Mouse (Mus musculus) CH12.LX (cell line): ENCODE results near the gene Xpc.

Source experiments
- CHD1 ChIP-seq: IDR thresholded peaks from 2 replicates; pipeline ENCODE4 v1.6.1; 2012; ENCODE audit warnings: low read depth, low read length, improper control_type of control experiment, inconsistent platforms
- CHD2 ChIP-seq: IDR thresholded peaks from 2 replicates; pipeline ENCODE4 v1.6.1; 2011; ENCODE audit warnings: low read length, improper control_type of control experiment
- CTCF ChIP-seq, 2 experiments: IDR thresholded peaks in 1 of 2; conservative IDR thresholded peaks in 1 of 2; 2 replicates each; pipeline ENCODE4 v1.5.1; 2011 to 2012; ENCODE audit warnings: low read depth in 2 of 2, low read length in 2 of 2, improper control_type of control experiment in 1 of 2, inconsistent platforms in 1 of 2, mild to moderate bottlenecking in 1 of 2, moderate library complexity in 1 of 2
- EP300 ChIP-seq: IDR thresholded peaks from 2 replicates; pipeline ENCODE4 v1.6.1; 2011; ENCODE audit warnings: low read length, improper control_type of control experiment
- MAFK ChIP-seq: IDR thresholded peaks from 2 replicates; pipeline ENCODE4 v1.6.1; 2011; ENCODE audit warnings: low read length, improper control_type of control experiment; ENCODE audit not compliant: insufficient replicate concordance
- PAX5 ChIP-seq: IDR thresholded peaks from 2 replicates; pipeline ENCODE4 v1.6.1; 2012; ENCODE audit warnings: low read length, inconsistent platforms, mixed read lengths
- POLR2A ChIP-seq: IDR thresholded peaks from 2 replicates; pipeline ENCODE4 v1.6.1; 2011; ENCODE audit warnings: low read depth, mild to moderate bottlenecking, improper control_type of control experiment, low read length
- POLR2AphosphoS2 ChIP-seq: IDR thresholded peaks from 2 replicates; pipeline ENCODE4 v1.6.1; 2011; ENCODE audit warnings: low read depth, low read length, improper control_type of control experiment
- SIN3A ChIP-seq: IDR thresholded peaks from 2 replicates; pipeline ENCODE4 v1.6.1; 2012; ENCODE audit warnings: low read length, improper control_type of control experiment, inconsistent platforms

GRCm38 (mm10) chr6:91465756-91466155, 49.9 kb downstream of the Xpc start:
- TF ChIP-seq CTCF (conservative IDR thresholded peaks at IDR 0.05 in 1 of 2, IDR thresholded peaks at IDR 0.05 in 1 of 2; ENCODE audit: low read depth in 2 of 2, low read length in 2 of 2) (no peak), SIN3A (no peak), MAFK (no peak), POLR2A (no peak), POLR2AphosphoS2 (no peak), CHD2 (no peak), EP300 (no peak), CHD1 (no peak), PAX5 (no peak)
